Mouse (Mus musculus): ENCODE results near the gene Slc6a2.

- no peak for TF ChIP-seq CTCF (IDR thresholded peaks at IDR 0.05; ENCODE audit: low read depth, low read length)
- TF ChIP-seq POLR2A (IDR thresholded peaks at IDR 0.05; ENCODE audit: insufficient read depth, low read length): no peak
Observed at GRCm38 (mm10) chr8:92938056-92938455, 21.8 kb upstream of the Slc6a2 start.

All from ES-Bruce4 (cell line).